Mouse (Mus musculus): ENCODE data around the gene Trappc5.

The Trappc5 gene

DNA sequence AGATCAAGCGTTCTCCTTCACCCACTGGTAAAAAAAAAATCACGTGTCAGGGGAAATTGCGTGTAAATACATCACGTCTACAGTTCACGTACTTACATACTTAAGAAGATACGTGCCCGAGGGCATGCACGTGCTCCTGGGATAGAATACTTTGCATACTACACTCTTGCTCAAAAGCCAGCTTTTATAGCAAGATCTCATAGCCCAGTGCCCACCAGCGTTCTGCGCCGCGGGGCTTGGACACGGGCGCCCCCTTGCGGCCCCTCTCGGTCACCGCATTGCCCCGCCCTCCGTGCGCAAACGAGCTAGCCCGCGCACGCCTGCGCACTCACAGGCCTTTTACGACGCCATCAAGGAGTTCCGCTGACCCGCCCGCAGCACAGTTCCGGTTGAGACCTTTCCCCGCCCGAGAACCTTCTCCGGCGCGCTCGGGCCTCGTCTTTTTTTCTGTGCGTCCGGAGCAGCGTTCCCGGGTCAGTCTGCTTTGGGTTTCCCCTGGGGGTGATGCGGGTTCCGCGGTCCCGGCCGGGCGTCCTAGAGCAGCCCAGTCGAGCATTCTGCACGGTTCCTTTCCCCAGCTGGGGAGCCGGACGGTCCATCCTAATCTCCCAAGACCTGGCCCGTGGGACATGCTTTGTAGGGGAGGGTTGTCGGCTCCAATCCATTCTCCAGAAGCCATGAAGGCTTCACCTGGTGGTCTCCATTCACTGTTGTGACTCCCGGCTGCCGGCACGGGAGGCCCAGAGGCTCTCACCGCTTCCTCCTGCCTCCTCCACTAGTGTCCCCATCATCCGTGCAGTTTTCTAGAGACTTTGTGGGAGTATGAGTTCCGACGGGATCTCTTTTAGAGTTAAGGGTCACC lies at the start of gene Trappc5:
Trappc5 (plus strand) TSS at position 169 of the 862 bp plus-strand sequence.
- peak; percentile 96 for DNase-seq

- no peak for DNase-seq
These were observed 49.1 kb upstream of the Trappc5 start for GRCm38 (mm10) chr8:3626971-3627370.

GRCm38 (mm10) chr8:3628014-3628413 lies 48.1 kb upstream of the Trappc5 start:
- no peak for DNase-seq

- DNase-seq, result peak; percentile 80
These were observed 45.2 kb upstream of the Trappc5 start, which contains the start of gene Stxbp2 for GRCm38 (mm10) chr8:3630647-3631477. TSS of gene Stxbp2 (plus strand) at chr8:3630955.

DNA sequence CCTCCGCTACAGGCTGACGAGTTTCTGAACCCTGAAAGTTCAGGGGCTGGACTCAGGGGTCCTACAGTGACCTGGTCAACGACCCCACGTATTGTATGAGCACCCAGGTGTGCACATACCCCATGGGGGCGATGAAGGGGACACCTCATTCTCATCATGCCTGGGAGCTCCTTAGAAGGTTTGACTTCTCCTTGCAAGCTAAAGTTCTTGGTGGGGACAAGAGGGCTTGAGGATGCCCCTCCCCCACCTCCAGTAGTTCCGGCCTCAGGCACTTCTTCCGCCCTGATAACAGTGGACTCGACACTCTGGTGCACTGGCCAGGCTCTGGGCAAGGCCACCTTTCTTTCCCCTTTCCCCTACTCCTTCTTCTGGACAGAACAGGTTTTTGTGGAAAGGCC lies 44.6 kb upstream of the Trappc5 start:
- DNase-seq, result no peak

DNA sequence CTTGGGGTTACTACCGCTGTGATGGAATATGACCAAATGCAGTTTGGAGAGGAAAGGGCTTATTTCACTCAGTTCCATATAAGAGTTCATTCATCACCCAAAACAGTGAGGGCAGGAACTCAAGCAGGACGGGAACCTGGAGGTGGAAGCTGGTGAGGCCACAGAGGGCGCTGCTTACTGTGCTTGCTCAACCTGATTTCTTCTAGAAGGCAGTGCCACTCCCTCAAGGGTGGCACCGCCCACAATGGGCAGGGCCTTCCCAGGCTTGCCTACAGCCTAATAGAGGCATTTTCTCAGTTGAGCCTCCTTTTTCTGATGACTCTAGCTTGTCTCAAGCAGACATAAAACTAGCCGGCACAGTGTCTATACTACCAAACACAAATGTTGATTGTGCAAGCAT lies 30.3 kb upstream of the Trappc5 start:
- no peak for DNase-seq

DNA sequence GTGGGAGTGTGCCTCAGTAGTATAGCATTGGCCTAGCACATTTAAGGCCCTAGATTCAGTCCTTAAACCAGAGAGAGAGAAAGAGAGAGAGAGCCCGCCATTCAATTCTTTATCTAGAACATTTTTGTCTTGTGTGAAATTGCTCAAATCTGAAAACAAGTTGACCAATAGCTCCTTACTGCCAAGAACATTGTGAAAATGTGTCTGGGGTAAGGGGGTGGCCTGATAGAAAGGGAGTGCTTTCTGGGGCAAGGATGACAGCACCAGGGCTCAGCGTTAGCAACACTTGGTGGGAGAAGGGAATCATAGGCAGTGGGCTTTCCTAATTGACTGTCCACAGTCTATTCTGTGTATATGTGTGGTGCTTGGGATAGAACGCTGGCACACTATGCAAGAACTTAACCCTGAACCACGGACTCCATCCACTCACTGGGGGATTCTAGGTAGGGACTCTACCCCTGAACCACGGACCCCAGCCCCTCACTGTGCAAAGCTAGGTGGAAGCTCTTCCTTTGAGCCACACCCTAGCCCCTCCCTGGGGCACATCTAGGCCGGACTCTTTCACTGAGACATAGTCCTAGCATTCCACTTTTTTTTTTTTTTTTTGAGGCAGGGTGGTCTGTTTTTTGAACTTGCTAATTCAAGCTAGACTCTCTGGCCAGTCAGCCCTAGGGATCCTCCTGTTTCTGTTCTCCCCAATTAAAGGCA lies 29.1 kb upstream of the Trappc5 start:
- no peak for DNase-seq

- DNase-seq, result no peak
These were observed 28.5 kb upstream of the Trappc5 start for GRCm38 (mm10) chr8:3647561-3647960.

DNA sequence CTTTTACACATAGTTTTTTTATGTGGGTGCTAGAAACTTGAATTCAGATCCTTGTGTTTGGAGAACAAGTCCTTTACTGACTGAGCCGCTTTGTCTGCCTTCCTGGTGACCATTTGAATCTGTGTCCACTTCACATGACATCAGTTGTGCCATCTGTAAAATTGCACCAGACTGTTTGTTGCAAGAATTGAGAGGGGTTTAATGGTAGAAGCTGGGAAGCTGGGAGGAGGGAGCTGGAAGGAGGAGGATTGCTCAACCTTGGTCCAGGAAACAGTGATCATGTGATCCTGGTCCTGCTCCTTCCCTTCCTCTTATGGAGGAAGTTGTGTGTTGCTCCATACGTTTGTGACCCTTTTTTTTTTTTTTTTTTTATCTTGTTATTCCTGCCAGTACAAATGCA lies 27.8 kb upstream of the Trappc5 start:
- DNase-seq, result no peak

- DNase-seq, result no peak
These were observed 27.1 kb upstream of the Trappc5 start for GRCm38 (mm10) chr8:3648990-3649389.

- no peak for DNase-seq
These were observed 23.3 kb upstream of the Trappc5 start for GRCm38 (mm10) chr8:3652845-3653244.

DNA sequence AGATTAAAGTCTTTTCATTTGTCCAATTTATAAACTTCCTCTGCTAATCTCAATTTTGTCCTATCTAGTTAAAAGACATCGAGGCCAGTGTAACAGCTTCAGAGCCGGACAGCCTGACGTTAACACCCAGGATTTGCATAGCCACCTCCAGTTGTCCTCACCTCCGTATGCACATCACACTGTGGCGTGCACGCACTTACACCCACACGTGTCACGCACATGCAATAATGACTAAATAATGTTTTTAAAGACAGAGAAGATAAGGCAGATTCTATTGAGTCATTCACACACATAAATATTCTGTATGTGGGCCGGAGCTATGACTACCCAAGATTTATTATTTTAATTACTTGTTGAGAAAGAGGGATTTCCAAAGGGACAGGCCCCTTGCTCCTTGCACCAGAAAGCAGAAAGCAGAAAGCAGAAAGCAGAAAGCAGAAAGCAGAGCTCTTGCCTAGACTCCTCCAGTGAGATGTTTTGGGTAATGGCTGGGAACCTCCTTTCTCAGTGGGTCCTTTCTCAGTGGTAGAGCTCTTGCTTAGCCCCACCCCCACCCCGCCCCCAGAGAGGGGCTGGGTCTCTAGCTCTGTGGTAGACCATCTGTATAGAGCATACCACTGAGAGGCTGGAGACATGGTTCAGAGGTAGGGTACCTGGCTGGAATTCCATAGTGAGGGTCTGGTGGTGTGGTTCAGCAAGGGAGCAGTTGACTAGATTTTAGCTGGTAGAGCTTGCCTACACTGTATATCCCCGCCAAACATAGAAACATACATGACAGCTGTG lies 21.2 kb upstream of the Trappc5 start:
- no peak for DNase-seq

DNA sequence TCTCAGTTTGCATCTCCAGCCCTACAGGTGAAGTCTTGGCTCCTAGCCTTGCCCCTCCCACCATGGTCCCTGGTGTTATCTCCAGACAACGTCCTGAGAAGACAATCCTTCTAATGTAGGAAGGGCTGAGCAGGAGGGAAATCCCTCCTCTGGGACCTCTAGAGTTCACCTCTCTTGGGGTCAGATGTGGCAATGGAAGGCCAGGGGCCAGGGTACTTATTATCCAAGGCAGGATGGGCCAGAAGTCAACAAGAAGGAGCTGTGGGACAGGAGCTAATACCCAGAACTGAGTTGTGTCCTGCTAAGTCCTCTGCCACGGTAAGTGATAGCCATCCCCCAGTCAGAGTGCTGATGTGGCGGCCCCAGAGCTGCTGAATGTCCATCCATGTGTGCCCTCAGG lies 20.6 kb upstream of the Trappc5 start, which contains the start of gene Retn:
Retn (plus strand) TSS at position 245 of the 400 bp plus-strand sequence.
- DNase-seq, result no peak

GRCm38 (mm10) chr8:3656725-3657381 lies 19.2 kb upstream of the Trappc5 start:
- no peak for DNase-seq

- no peak for DNase-seq
These were observed 15.2 kb upstream of the Trappc5 start for GRCm38 (mm10) chr8:3660889-3661288.

GRCm38 (mm10) chr8:3664405-3664804 lies 11.7 kb upstream of the Trappc5 start:
- DNase-seq, result no peak

- DNase-seq, result no peak
These were observed 10.6 kb upstream of the Trappc5 start, which contains the start of gene Mcemp1 for GRCm38 (mm10) chr8:3665507-3665906. TSS of gene Mcemp1 (plus strand) at chr8:3665754.

GRCm38 (mm10) chr8:3670388-3670787 lies 5.7 kb upstream of the Trappc5 start:
- no peak for DNase-seq

- peak; percentile 91 for DNase-seq
These were observed 4.1 kb upstream of the Trappc5 start, which contains the start of gene Fcor for GRCm38 (mm10) chr8:3671980-3672491. TSS of gene Fcor (minus strand) at chr8:3672362.

DNA sequence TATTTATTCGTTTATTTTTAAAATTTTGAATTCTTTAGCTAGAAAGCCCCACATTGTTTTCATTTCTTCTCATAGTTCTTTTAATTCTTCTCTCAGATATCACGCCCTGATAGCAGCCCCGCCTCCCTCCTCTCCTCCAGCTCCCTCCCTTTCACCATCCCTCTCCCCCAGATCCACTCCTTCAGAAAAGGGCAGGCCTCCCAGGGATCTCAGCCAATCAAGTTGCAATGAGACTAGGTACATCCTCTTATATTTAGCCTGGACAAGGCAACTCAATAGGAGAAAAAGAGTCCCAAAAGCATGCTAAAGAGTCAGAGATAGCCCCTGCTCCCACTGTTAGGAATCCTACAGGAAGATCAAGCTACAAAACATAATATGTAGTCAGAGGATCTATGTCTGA lies 1.4 kb upstream of the Trappc5 start:
- no peak for DNase-seq

- no peak for DNase-seq
These were observed 987 bp downstream of the Trappc5 start for GRCm38 (mm10) chr8:3676993-3677579.
